Mouse (Mus musculus): ENCODE data around the gene Cds1.
A peak's percentile ranks its signal among the peaks of the same experiment; 100 is the strongest.
"Not testable (repeated sequence)": the region's sequence is repeated elsewhere in the genome, so short reads cannot be mapped to it uniquely, and the experiment has no call there.

Gene Cds1

GRCm38 (mm10) chr5:101832042-101832441 is 67.1 kb downstream of the Cds1 start:
- DNase-seq, result no peak

- DNase-seq, result no peak
Measured at GRCm38 (mm10) chr5:101832991-101833390, 68.1 kb downstream of the Cds1 start.

DNA sequence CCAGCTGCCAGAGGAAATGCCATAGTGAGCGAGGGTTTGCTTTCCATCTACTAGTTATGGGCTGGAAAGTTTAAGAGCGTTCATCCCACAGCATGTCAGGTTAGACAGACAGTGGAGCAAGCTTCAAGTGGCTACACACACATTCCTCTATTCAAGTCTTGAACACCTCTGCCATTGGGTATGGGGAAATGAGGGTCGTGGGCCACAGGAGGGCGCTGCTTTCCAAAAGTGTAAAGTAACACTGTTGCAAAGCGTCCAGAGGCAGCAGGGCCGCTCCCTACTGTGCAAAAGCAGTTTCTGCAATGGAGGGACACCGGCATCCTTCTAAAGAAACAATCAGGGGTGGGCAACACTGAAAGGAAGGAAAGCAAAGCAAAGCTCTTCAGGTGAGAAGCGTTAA is 68.9 kb downstream of the Cds1 start:
- no peak for DNase-seq

- no peak for DNase-seq
Measured at GRCm38 (mm10) chr5:101836221-101836620, 71.3 kb downstream of the Cds1 start.

DNA sequence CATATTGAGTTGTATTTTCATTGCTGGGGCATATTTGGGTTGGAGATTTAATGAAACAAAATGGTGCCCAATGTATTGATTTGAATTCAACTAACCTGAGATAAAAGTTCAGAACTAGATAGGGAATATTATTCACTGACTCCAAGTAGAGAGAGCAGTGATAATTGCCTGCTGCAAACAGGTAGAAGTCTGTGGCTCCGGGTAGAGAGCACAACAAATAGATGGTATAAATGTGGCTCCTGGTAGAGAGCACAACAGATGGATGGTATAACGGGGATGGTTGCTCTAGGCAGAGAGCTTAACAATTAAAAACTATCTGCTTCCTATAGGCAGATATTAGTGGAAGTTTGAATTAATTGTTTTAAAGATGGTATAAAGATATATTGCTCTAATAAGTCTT is 72.7 kb downstream of the Cds1 start:
- not testable (repeated sequence) for DNase-seq

GRCm38 (mm10) chr5:101840476-101840875 is 75.5 kb downstream of the Cds1 start:
- DNase-seq, result no peak

DNA sequence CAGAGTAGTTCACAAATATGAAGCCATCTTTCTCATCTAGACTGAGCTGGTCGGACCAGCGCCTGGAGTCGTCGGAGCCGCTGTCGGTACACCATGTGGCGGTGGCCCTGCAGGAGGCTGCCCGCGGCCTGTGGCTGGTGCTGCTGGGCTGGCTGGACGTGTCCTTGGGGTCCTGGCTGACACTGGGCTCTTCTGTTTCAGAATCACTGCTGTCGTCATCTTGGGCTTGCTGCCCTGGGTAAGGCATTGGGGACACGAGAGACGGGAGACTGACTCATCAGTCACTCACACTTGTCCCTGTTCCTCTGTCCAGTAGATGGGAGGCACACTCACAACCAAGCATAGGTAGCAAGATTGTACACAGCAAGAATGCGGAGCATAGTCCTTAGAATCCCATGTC is 80.1 kb downstream of the Cds1 start:
- no peak for DNase-seq

DNA sequence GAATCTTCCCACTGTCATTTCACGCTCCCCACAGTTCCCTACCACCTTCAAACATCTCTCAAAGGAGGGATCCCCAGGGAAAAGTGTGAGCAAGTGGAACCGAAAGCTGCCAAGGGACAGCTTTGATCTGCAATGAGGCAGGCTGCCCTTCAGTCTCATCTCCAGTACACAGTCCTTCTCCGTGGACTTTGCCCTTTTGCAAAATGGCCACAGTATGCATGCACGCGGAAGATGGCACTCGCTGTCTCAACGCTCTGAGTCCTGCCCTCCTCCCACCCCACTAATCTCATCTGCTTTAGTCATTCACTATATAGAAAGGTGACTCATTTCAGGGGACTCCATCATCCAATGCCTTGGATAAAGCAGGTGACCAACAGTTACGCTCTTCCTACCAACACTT is 81.0 kb downstream of the Cds1 start:
- no peak for DNase-seq

GRCm38 (mm10) chr5:101847323-101847722 is 82.4 kb downstream of the Cds1 start:
- DNase-seq, result no peak

DNA sequence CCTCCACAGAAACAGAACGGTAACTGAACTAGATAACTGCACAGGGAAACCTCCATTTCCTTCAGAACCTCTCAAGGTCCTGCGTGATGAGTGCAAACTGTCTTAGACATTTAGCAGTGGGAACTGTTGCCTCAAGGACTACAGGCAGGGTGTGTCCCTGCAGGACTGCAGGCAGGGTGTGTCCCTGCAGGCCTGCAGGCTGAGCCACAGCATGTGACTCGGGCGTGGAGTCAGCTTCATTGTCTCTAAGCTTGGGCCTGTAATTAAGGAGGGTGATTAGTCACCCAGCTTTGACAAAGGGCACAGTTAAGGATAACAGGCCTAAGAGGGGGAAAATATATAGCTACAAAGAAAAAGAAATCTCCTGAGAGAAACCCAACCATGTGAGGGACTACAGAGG is 82.8 kb downstream of the Cds1 start:
- DNase-seq, result no peak

GRCm38 (mm10) chr5:101851133-101851532 is 86.2 kb downstream of the Cds1 start:
- DNase-seq, result no peak

GRCm38 (mm10) chr5:101852116-101852680 is 87.3 kb downstream of the Cds1 start:
- DNase-seq, result no peak

DNA sequence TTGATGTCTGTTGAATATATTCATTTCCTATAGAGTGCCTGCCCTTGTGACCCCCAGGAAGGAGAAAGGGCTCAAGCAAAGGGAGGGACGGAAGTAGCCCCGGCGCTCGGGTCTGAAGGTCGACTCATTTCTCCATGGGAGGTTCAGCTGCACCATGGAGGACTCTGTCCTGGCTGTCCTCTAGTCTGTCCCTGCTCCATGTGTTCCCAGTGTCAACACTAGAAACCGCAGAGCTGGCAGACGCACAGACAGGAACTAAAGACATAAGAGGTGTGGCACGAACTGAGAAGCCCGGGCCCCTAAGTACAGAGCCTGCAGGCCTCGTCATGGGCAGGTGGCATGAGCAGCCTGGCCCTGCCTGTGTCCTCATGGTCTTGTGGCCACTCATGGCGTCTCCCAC is 89.2 kb downstream of the Cds1 start:
- DNase-seq, result no peak

- DNase-seq, result no peak
Measured at GRCm38 (mm10) chr5:101854667-101855066, 89.7 kb downstream of the Cds1 start.

- no peak for DNase-seq
Measured at GRCm38 (mm10) chr5:101855475-101855874, 90.5 kb downstream of the Cds1 start.

DNA sequence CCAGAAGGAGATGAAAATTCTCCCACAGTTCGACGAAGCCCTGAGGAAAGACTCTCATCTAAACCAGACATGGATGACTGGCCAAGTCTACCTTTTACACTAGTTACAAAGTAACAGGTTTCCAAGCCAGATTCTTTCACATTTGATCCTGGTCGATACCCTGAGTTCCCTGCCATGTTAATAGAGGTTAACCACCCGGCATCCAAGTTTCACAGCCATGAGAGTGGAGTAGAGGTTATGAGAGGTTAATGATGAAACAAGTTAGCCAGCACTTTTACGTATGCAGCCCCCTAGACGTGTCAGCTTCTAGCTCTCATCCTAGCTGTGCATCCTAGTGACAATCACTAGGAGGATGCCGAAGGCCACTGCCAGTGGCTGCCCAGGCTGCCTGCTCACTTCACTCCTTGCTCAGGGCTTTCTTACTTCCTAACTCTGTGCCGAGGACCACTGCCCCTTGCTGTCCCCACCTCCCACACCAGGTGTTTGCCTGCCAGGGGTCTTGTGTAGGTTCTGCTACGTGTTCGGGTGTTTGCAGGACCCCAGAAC is 94.0 kb downstream of the Cds1 start:
- DNase-seq, result peak; percentile 40

- no peak for DNase-seq
Measured at GRCm38 (mm10) chr5:101861786-101862571, 97.0 kb downstream of the Cds1 start.

DNA sequence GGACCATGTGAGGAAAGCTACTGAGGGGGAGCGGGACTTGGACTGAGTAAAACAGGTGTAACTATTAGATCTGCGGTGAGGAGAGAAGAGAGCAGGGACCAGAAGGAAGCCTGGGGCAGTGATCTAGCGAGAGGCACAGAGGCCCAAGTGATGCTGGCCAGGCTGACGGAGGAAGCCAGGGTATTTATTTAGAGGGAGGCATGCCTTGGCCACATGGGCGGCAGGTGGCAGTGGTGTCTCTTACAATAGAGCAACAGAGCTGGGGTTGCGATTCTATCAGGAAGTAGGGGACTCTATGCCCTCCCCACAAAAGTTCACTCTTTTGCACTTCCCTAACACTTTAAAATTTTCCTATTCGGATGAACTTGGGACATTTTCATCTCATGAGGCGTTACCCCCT is 97.7 kb downstream of the Cds1 start:
- no peak for DNase-seq

GRCm38 (mm10) chr5:101863946-101864345 is 99.0 kb downstream of the Cds1 start:
- no peak for DNase-seq

DNA sequence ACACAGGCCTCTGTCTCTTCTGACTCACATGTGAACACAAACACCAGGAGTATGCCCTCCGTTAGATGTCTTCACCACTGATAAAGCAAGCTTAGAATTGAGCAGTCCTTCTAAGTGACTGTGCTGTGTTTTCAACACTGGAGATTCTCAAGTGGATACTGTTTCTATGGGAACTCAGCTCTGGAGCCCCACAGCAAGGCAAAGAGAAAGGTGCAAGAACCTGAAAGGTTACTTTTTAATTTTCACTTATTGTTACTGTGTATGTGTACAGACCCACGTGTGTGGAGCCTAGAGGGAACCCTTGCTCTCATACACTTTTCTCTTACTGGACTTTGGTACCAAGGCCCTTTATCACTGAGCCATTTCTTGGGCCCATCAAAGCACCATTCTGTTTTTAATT is 101.8 kb downstream of the Cds1 start:
- no peak for DNase-seq
